Mouse (Mus musculus) G1E (cell line): ENCODE measurements around the gene Acyp1.

Experiments used
- CTCF ChIP-seq: IDR thresholded peaks from 2 replicates; pipeline ENCODE4 v1.5.1; 2012; ENCODE audit warnings: low read depth, low read length, inconsistent platforms, mixed read lengths
- POLR2AphosphoS5 ChIP-seq: IDR thresholded peaks from 2 replicates; pipeline ENCODE4 v1.6.1; 2012; ENCODE audit warnings: low read depth, low read length, inconsistent platforms; ENCODE audit not compliant: insufficient replicate concordance

- no peak for TF ChIP-seq CTCF
- TF ChIP-seq POLR2AphosphoS5 = no peak
Observed at GRCm38 (mm10) chr12:85273508-85273907, 14.7 kb downstream of the Acyp1 start.
